Mouse (Mus musculus) MN1 (cell line): ENCODE data around the gene Zfyve1.

ENCODE experiments used
- DNase-seq: peaks from one replicate; pipeline ENCODE4 v3.0.0-alpha.2; 2016; ENCODE audit warnings: low spot score

Zfyve1 gene

GRCm38 (mm10) chr12:83523056-83523455 is 74.0 kb downstream of the Zfyve1 start:
- DNase-seq, result no peak

- no peak for DNase-seq
Measured at GRCm38 (mm10) chr12:83521083-83521482, 75.9 kb downstream of the Zfyve1 start.

GRCm38 (mm10) chr12:83520311-83520890 is 76.6 kb downstream of the Zfyve1 start, which contains the start of gene Dcaf4:
Gene Dcaf4, plus strand, starts transcription at chr12:83520466.
- DNase-seq, result peak; percentile 93

- no peak for DNase-seq
Measured at GRCm38 (mm10) chr12:83517580-83517979, 79.4 kb downstream of the Zfyve1 start.

GRCm38 (mm10) chr12:83514216-83514615 is 82.8 kb downstream of the Zfyve1 start:
- DNase-seq, result peak; percentile 78

- DNase-seq, result peak; percentile 58
Measured at GRCm38 (mm10) chr12:83513185-83513584, 83.8 kb downstream of the Zfyve1 start.

GRCm38 (mm10) chr12:83512783-83513182 is 84.2 kb downstream of the Zfyve1 start:
- DNase-seq, result peak; percentile 59

- DNase-seq, result no peak
Measured at GRCm38 (mm10) chr12:83510586-83510985, 86.4 kb downstream of the Zfyve1 start.

- no peak for DNase-seq
Measured at GRCm38 (mm10) chr12:83506543-83506942, 90.5 kb downstream of the Zfyve1 start.

GRCm38 (mm10) chr12:83502190-83502589 is 94.8 kb downstream of the Zfyve1 start:
- peak; percentile 84 for DNase-seq

- no peak for DNase-seq
Measured at GRCm38 (mm10) chr12:83499256-83499655, 97.8 kb downstream of the Zfyve1 start.

GRCm38 (mm10) chr12:83497959-83498358 is 99.1 kb downstream of the Zfyve1 start:
- DNase-seq, result no peak

GRCm38 (mm10) chr12:83496736-83497135 is 100.3 kb downstream of the Zfyve1 start:
- no peak for DNase-seq
